Mouse (Mus musculus) C2C12 (cell line): Measurements from ENCODE around the gene Siglece. TPM values are rescaled to one million over a fixed set of nuclear protein-coding genes. Genes with fewer than 3 reads are reported as not detected.
A peak's percentile ranks its signal among the peaks of the same experiment; 100 is the strongest.

ENCODE experiments used
- H3K27me3 ChIP-seq: one replicate; pipeline ENCODE4 v1.6.1; 2011; ENCODE audit not compliant: control insufficient read depth, insufficient read depth, insufficient read length
- H3K36me3 ChIP-seq: one replicate; pipeline ENCODE4 v1.6.1; 2011; ENCODE audit not compliant: control insufficient read depth, insufficient read depth
- H3K4me3 ChIP-seq: one replicate; pipeline ENCODE4 v1.5.1; 2011; ENCODE audit warnings: mild to moderate bottlenecking, control low read depth; ENCODE audit not compliant: poor library complexity, insufficient read depth, severe bottlenecking
- H3K79me2 ChIP-seq: one replicate; pipeline ENCODE4 v1.6.1; 2011; ENCODE audit not compliant: control insufficient read depth, insufficient read depth
- H3K79me3 ChIP-seq: one replicate; pipeline ENCODE4 v1.6.1; 2011; ENCODE audit warnings: low read depth, control low read depth
- H3ac ChIP-seq: one replicate; pipeline ENCODE3; 2011; ENCODE audit warnings: low read depth; ENCODE audit not compliant: control insufficient read depth, insufficient read length
- CEBPB ChIP-seq: IDR thresholded peaks from one replicate; pipeline ENCODE4 v1.6.1; 2011; ENCODE audit warnings: low read depth, mild to moderate bottlenecking, control low read depth, moderate library complexity
- CTCF ChIP-seq: IDR thresholded peaks from one replicate; pipeline ENCODE4 v1.5.1; 2011; ENCODE audit not compliant: control insufficient read depth, insufficient read depth, insufficient read length
- FOSL1 ChIP-seq: IDR thresholded peaks from one replicate; pipeline ENCODE4 v1.8.0; 2011; ENCODE audit warnings: mild to moderate bottlenecking, low read length; ENCODE audit not compliant: poor library complexity, insufficient read depth, severe bottlenecking
- MAX ChIP-seq: IDR thresholded peaks from one replicate; pipeline ENCODE4 v1.6.1; 2011; ENCODE audit warnings: mild to moderate bottlenecking, control low read depth
- MYOD1 ChIP-seq: IDR thresholded peaks from one replicate; pipeline ENCODE4 v1.6.1; 2011; ENCODE audit warnings: low read depth; ENCODE audit not compliant: control insufficient read depth, insufficient read length
- MYOG ChIP-seq: IDR thresholded peaks from one replicate; pipeline ENCODE4 v1.6.1; 2011; ENCODE audit not compliant: control insufficient read depth, insufficient read length; ENCODE audit errors: extremely low read depth
- USF1 ChIP-seq: IDR thresholded peaks from one replicate; pipeline ENCODE4 v1.6.1; 2011; ENCODE audit warnings: low read depth, mild to moderate bottlenecking, control low read depth, moderate library complexity
- polyA plus RNA-seq: library from polyadenylated mRNA; unstranded; fragments of >200 nt; fragmentation: generic; extraction: Trizol; gene quantifications from one replicate; pipeline ENCODE4 v1.2.1, GENCODE M21; 2012; ENCODE audit warnings: missing spikeins

The Siglece gene
- polyA plus RNA-seq, 1 experiment, result not detected

DNA sequence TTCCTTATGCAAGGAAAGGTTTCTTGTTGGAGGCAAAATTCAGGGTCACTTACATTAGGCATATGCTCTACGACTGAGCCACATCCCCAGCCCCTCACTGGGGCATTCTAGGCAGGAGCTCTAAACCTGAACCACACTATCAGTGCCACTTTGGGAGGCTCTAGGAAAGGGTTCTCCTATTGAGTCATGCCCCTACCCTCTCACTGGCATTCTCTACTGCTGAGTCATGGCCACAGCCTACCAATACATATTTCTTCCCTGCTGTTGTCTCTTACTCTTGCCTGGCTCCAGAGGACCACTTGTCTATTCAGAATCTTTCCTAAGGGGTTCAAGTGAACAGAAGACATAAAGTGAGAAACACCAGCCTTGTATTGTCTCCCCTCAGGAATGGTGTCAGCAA, 2.8 kb upstream of the Siglece start:
- Histone ChIP-seq H3K79me2 (no peaks in the 10 kb centered on the region), H3K4me3 (no peak overlapping the region), H3K36me3 (no peaks in the 10 kb centered on the region), H3K27me3 (peaks cover 7% of the 10 kb centered on the region), H3ac (no peak overlapping the region), H3K79me3 (no peaks in the 10 kb centered on the region)
- TF ChIP-seq CEBPB, result peak; percentile 3
- peak; percentile 55 for TF ChIP-seq FOSL1
- TF ChIP-seq CTCF, result no peak

GRCm38 (mm10) chr7:43656232-43656631, 3.7 kb downstream of the Siglece start:
- H3K27me3 ChIP-seq, result peaks cover 21% of the 10 kb centered on the region
- no peaks in the 10 kb centered on the region for H3K36me3 ChIP-seq
- no peaks in the 10 kb centered on the region for H3K79me3 ChIP-seq
- TF ChIP-seq USF1, result no peak
- no peak for TF ChIP-seq MYOD1
- no peak for TF ChIP-seq FOSL1
- TF ChIP-seq MAX, result no peak
- TF ChIP-seq CTCF, result no peak
- no peak for TF ChIP-seq CEBPB
- TF ChIP-seq MYOG, result no peak
- H3K79me2 ChIP-seq, result no peaks in the 10 kb centered on the region
- H3K4me3 ChIP-seq, result no peak overlapping the region
- H3ac ChIP-seq, result no peak overlapping the region

- TF ChIP-seq MAX (no peak), FOSL1 (no peak)
- no peaks in the 10 kb centered on the region for H3K79me3 ChIP-seq
- no peaks in the 10 kb centered on the region for H3K79me2 ChIP-seq
- no peak overlapping the region for H3ac ChIP-seq
- H3K4me3 ChIP-seq, result no peak overlapping the region
- H3K27me3 ChIP-seq, result peaks cover 21% of the 10 kb centered on the region
- no peaks in the 10 kb centered on the region for H3K36me3 ChIP-seq
These were observed 5.4 kb downstream of the Siglece start for GRCm38 (mm10) chr7:43654519-43654918.

DNA sequence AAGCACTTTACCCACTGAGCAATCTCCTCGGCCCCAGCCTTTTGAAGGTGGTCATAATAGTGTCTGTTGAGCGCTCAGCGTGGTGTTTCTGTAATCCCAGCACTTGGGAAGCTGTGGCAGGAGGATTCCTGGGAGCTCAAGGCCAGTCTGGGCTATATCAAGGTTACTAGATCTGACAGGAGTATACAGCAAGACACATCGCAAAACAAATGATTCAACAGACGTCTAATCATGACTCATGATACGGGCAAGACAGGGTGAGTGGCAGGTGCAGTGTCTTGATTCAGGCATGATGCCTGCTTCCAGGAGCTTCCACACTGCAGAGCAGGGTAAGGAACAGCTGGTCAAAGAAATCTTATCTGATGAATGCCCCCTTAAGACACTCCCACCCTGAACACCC, 7.3 kb downstream of the Siglece start:
- H3K4me3 ChIP-seq, result no peak overlapping the region
- peaks cover 13% of the 10 kb centered on the region for H3K27me3 ChIP-seq
- TF ChIP-seq CTCF (no peak), MYOD1 (peak; percentile 66), USF1 (no peak), MYOG (no peak)
- H3K36me3 ChIP-seq, result no peaks in the 10 kb centered on the region
- no peak overlapping the region for H3ac ChIP-seq
- H3K79me2 ChIP-seq, result no peaks in the 10 kb centered on the region
- no peaks in the 10 kb centered on the region for H3K79me3 ChIP-seq

- Histone ChIP-seq H3K27me3 (no peaks in the 10 kb centered on the region), H3ac (no peak overlapping the region), H3K36me3 (no peaks in the 10 kb centered on the region), H3K4me3 (no peak overlapping the region), H3K79me2 (no peaks in the 10 kb centered on the region), H3K79me3 (no peaks in the 10 kb centered on the region)
- TF ChIP-seq FOSL1 (no peak), CTCF (no peak), MAX (no peak), USF1 (no peak), MYOG (no peak), CEBPB (no peak), MYOD1 (no peak)
These were observed 16.8 kb downstream of the Siglece start for GRCm38 (mm10) chr7:43643046-43643652.

- Histone ChIP-seq H3K36me3 (no peaks in the 10 kb centered on the region), H3ac (no peak overlapping the region), H3K4me3 (no peak overlapping the region), H3K27me3 (no peaks in the 10 kb centered on the region), H3K79me2 (no peaks in the 10 kb centered on the region), H3K79me3 (no peaks in the 10 kb centered on the region)
- no peak for TF ChIP-seq FOSL1
- no peak for TF ChIP-seq CTCF
- no peak for TF ChIP-seq MYOG
- TF ChIP-seq MYOD1, result no peak
- no peak for TF ChIP-seq USF1
- no peak for TF ChIP-seq CEBPB
- no peak for TF ChIP-seq MAX
These were observed 17.4 kb downstream of the Siglece start for GRCm38 (mm10) chr7:43642587-43642986.

GRCm38 (mm10) chr7:43637118-43637517, 22.8 kb downstream of the Siglece start:
- no peak overlapping the region for H3ac ChIP-seq
- TF ChIP-seq MYOG (no peak), MYOD1 (no peak), CEBPB (no peak), MAX (no peak), FOSL1 (no peak), USF1 (no peak), CTCF (no peak)
- H3K79me3 ChIP-seq, result no peaks in the 10 kb centered on the region
- H3K27me3 ChIP-seq, result no peaks in the 10 kb centered on the region
- H3K4me3 ChIP-seq, result no peak overlapping the region
- no peaks in the 10 kb centered on the region for H3K36me3 ChIP-seq
- no peaks in the 10 kb centered on the region for H3K79me2 ChIP-seq
